Mouse (Mus musculus) CH12.LX (cell line): ENCODE data around the gene Zfp36l1. TPM values are rescaled to one million over a fixed set of nuclear protein-coding genes. Genes with fewer than 3 reads are reported as not detected.
A peak's percentile ranks its signal among the peaks of the same experiment; 100 is the strongest.

Source experiments
- DNase-seq: peaks from one replicate; pipeline ENCODE4 v3.0.0-alpha.2; 2013; ENCODE audit errors: extremely low read depth
- H3K27ac ChIP-seq: 2 replicates; pipeline ENCODE4 v1.5.1; 2012; ENCODE audit warnings: low read depth, mild to moderate bottlenecking, control low read depth, moderate library complexity; ENCODE audit not compliant: insufficient read depth
- H3K27me3 ChIP-seq: replicated peaks from 2 replicates; pipeline ENCODE3; 2012; ENCODE audit warnings: inconsistent platforms
- H3K36me3 ChIP-seq, 2 experiments: replicated peaks in 1 of 2; 2 replicates each; pipeline versions ENCODE3 to v1.6.1; 2012; ENCODE audit warnings: inconsistent platforms in 1 of 2, low read length in 1 of 2, mild to moderate bottlenecking in 1 of 2, mixed read lengths in 1 of 2, moderate library complexity in 1 of 2; ENCODE audit not compliant: control insufficient read depth in 1 of 2, insufficient read depth in 1 of 2
- H3K4me1 ChIP-seq, 2 experiments: 2 replicates each; pipeline ENCODE4 v1.6.1; 2012; ENCODE audit warnings: inconsistent platforms in 1 of 2, moderate library complexity in 1 of 2; ENCODE audit not compliant: insufficient read depth in 2 of 2, control insufficient read depth in 1 of 2
- H3K4me2 ChIP-seq: 2 replicates; pipeline ENCODE4 v1.6.1; 2012; ENCODE audit warnings: low read depth, mild to moderate bottlenecking, control low read depth; ENCODE audit not compliant: poor library complexity, insufficient read depth, severe bottlenecking
- H3K4me3 ChIP-seq, 3 experiments: fragments of 150-350 bp in 1 of 3; sonication (generic) in 1 of 3; replicated peaks in 1 of 3; 2 replicates each; pipeline versions ENCODE3 to v1.5.1; 2011 to 2012; ENCODE audit warnings: low read depth in 2 of 3, low read length in 2 of 3, mild to moderate bottlenecking in 2 of 3, moderate library complexity in 2 of 3, control low read depth in 1 of 3, improper control_type of control experiment in 1 of 3, inconsistent platforms in 1 of 3, mixed read lengths in 1 of 3; ENCODE audit not compliant: poor library complexity in 1 of 3
- H3K79me2 ChIP-seq: replicated peaks from 2 replicates; pipeline ENCODE4 v1.6.1; 2012; ENCODE audit warnings: mild to moderate bottlenecking, moderate library complexity; ENCODE audit not compliant: control insufficient read depth, poor library complexity, insufficient read depth, severe bottlenecking; ENCODE audit errors: extremely low read depth
- H3K9ac ChIP-seq: 2 replicates; pipeline ENCODE4 v1.6.1; 2012; ENCODE audit warnings: low read depth, mild to moderate bottlenecking, control low read depth, moderate library complexity; ENCODE audit not compliant: insufficient read depth
- H3K9me3 ChIP-seq: replicated peaks from 2 replicates; pipeline ENCODE3; 2012; ENCODE audit warnings: low read length, inconsistent platforms, mixed read lengths
- ETS1 ChIP-seq: conservative IDR thresholded peaks from 2 replicates; pipeline ENCODE4 v1.6.1; 2012; ENCODE audit warnings: low read depth, mild to moderate bottlenecking, inconsistent platforms, low read length, improper control_type of control experiment, moderate library complexity
- IRF4 ChIP-seq: IDR thresholded peaks from 2 replicates; pipeline ENCODE4 v1.6.1; 2014; ENCODE audit warnings: low read depth, mild to moderate bottlenecking, inconsistent platforms, low read length, improper control_type of control experiment
- JUND ChIP-seq: conservative IDR thresholded peaks from 2 replicates; pipeline ENCODE4 v1.6.1; 2011; ENCODE audit warnings: low read depth, low read length, improper control_type of control experiment
- MAX ChIP-seq: IDR thresholded peaks from 2 replicates; pipeline ENCODE4 v1.6.1; 2011; ENCODE audit warnings: low read length, improper control_type of control experiment
- POLR2A ChIP-seq: IDR thresholded peaks from 2 replicates; pipeline ENCODE4 v1.6.1; 2011; ENCODE audit warnings: low read depth, mild to moderate bottlenecking, improper control_type of control experiment, low read length
- SIN3A ChIP-seq: IDR thresholded peaks from 2 replicates; pipeline ENCODE4 v1.6.1; 2012; ENCODE audit warnings: low read length, improper control_type of control experiment, inconsistent platforms
- TBP ChIP-seq: conservative IDR thresholded peaks from 2 replicates; pipeline ENCODE4 v1.6.1; 2011; ENCODE audit warnings: low read depth, low read length, improper control_type of control experiment
- TCF12 ChIP-seq: IDR thresholded peaks from 2 replicates; pipeline ENCODE4 v1.6.1; 2014; ENCODE audit warnings: low read depth, mild to moderate bottlenecking, inconsistent platforms, low read length, improper control_type of control experiment
- UBTF ChIP-seq: IDR thresholded peaks from 2 replicates; pipeline ENCODE4 v1.6.1; 2012; ENCODE audit warnings: low read depth, mild to moderate bottlenecking, inconsistent platforms, low read length, improper control_type of control experiment, moderate library complexity
- dilution Hi-C: fragments of 300-500 bp; cut with MboI; formaldehyde crosslinking; loops from 2 replicates; pipeline ENCODE4 v1.14.3; 2020; ENCODE audit warnings: low sequenced_read_pairs; ENCODE audit not compliant: extremely low pct_unique_long_range_greater_than_20kb, extremely low pct_ligation_motif_present
- in situ Hi-C: fragments of 300-500 bp; cut with MboI; formaldehyde crosslinking; loops from 3 replicates; pipeline ENCODE4 v1.14.3; 2019; ENCODE audit warnings: low sequenced_read_pairs, low pct_ligation_motif_present, low pct_unique_long_range_greater_than_20kb, mixed read lengths
- polyA plus RNA-seq: library from polyadenylated mRNA; unstranded; fragments of >175 nt; gene quantifications from 2 replicates; pipeline ENCODE4 v1.2.1, GENCODE M21; 2012; ENCODE audit warnings: low read depth; ENCODE audit not compliant: insufficient read length
- total RNA-seq, 2 experiments: library from RNA; depleted of rRNA; stranded (reverse); fragments of 300-350 nt in 1 of 2; fragments of >200 nt in 1 of 2; gene quantifications; 2 replicates each; pipeline ENCODE4 v1.2.3; 2012 to 2014

The Zfp36l1 gene
- total and polyA plus RNA-seq, 3 experiments = 32.7 to 192 (median 50.7) TPM

DNA sequence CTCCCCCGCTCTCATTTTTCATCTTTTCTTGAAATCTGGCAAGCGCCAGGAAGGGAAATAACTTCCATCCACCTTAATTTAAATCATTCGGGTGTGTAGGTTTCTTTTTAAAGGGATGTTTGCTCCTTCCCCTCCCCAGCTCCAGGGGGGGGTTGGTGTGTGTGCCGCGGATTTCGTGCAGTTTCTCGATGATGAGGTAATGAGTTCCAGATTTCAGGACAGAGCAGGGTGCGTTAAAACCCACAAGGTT lies 2.0 kb upstream of the Zfp36l1 start:
- Histone ChIP-seq H3K36me3 (peaks cover 15 to 36% of the 10 kb centered on the region in 2 experiments), H3K9ac (peak overlapping the region; percentile 94), H3K4me2 (peak overlapping the region; percentile 97), H3K9me3 (peaks cover 3% of the 10 kb centered on the region), H3K4me3 (peak overlapping the region; percentile 69 to 77 (median 70)), H3K4me1 (peaks cover 7 to 33% of the 10 kb centered on the region in 2 experiments; a peak in 3 of 4 replicates), H3K79me2 (peaks cover 53% of the 10 kb centered on the region), H3K27ac (peak overlapping the region; percentile 81), H3K27me3 (no peaks in the 10 kb centered on the region)
- dilution Hi-C loops (no loop called here), in situ Hi-C loops (loop anchor here (10.0 to 25.0 kb wide), 2 partner anchors 278 to 510 kb away; no protein-coding TSS in a partner anchor)
- DNase-seq = no peak
- TF ChIP-seq JUND (no peak), IRF4 (no peak), MAX (no peak), ETS1 (no peak), TCF12 (no peak)

DNA sequence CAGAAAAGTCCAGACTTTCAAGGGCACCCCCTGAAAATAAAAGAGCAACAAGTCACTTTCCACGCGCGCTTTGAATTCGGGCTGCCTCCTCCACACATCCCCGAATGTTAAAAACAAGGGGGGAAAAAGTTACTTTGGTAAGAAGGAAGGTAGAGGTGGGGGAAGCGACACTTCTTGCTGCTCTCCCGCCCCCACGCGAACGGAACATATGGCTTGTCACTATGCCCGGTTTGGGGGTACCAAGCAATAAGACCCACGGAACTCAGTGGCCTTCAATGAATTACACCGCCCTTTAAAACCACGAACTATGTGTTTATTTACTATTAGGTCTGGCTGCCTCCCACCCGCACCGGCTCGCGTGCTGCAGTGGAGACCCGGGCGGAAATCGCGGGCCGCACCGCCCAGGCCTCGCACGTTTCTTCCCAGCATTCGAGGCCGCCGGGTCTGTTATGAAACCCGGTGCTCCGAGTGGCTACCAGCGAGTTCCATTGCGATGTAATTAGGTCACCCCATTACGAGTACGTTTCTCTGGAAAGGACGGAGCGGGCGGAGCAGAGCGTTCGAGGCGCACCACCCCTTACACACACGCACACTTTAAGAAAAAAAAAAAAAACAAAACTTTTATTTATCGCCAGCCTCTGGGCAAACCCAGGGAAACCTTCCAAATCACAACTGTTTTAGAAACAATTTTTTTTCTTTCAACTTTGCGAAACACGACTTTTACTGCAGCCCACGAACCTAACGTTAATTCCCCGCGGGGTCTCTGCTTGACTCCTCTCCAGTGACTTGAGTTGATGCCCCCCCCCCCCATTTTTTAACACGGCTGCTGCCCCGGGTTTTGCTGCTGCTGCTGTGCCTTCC lies 1.4 kb upstream of the Zfp36l1 start:
- DNase-seq = peak; percentile 57
- in situ Hi-C loops (loop anchor here (10.0 to 25.0 kb wide), 2 partner anchors 277 to 509 kb away; no protein-coding TSS in a partner anchor), dilution Hi-C loops (no loop called here)

DNA sequence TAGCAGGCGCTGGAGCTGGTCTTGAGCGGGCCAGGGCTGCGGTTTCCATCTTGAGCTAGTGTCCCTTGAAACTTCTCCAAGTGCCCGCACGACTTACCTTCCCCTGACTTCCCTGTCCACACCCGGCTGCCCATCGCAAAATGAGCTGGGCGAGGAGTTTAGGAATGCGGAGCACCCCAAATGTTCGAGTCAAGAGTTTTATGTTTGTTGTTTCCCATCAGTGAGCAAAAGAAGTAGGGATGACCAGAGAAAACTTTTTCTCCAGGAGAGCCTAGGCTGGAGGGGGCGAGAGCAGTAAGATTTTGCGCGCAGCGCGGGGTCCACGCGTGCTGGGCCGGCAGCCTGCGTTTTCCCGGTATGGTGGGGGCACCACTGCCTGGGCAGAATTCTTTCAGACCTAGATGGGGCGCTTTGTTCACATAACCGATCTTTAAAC lies 791 bp upstream of the Zfp36l1 start:
- peaks cover 54% of the 10 kb centered on the region for H3K79me2 ChIP-seq
- DNase-seq = no peak
- no peaks in the 10 kb centered on the region for H3K9me3 ChIP-seq
- in situ Hi-C loops (loop anchor here (10.0 to 25.0 kb wide), 2 partner anchors 276 to 509 kb away; no protein-coding TSS in a partner anchor), dilution Hi-C loops (no loop called here)
- peaks cover 16 to 33% of the 10 kb centered on the region in 2 experiments for H3K36me3 ChIP-seq
- TF ChIP-seq JUND = no peak
- H3K4me1 ChIP-seq = peaks cover 7 to 27% of the 10 kb centered on the region in 2 experiments; a peak in 3 of 4 replicates
- H3K9ac ChIP-seq = peak overlapping the region; percentile 94
- peak overlapping the region; percentile 97 for H3K4me2 ChIP-seq
- H3K27ac ChIP-seq = peak overlapping the region; percentile 90
- H3K4me3 ChIP-seq = peak overlapping the region; percentile 60 to 70 (median 63)
- no peaks in the 10 kb centered on the region for H3K27me3 ChIP-seq

More for the DNA sequence above, 1.4 kb upstream of the Zfp36l1 start:
- Histone ChIP-seq H3K79me2 (peaks cover 57% of the 10 kb centered on the region), H3K9ac (peak overlapping the region; percentile 94)
- no peak for TF ChIP-seq SIN3A
- 0 out of 2 replicates have a peak, but pooled peaks have one; percentile 18 for TF ChIP-seq TBP
- TF ChIP-seq UBTF = peak; percentile 88
- peak; percentile 36; the same call in 1 of the 2 replicates for TF ChIP-seq POLR2A
- TF ChIP-seq, all 38 proteins: peak for 3
- H3K36me3 ChIP-seq = peaks cover 16 to 36% of the 10 kb centered on the region in 2 experiments
- peaks cover 7 to 32% of the 10 kb centered on the region in 2 experiments; a peak in 3 of 4 replicates for H3K4me1 ChIP-seq
- H3K27ac ChIP-seq = peak overlapping the region; percentile 90
- H3K4me2 ChIP-seq = peak overlapping the region; percentile 97
- H3K27me3 ChIP-seq = no peaks in the 10 kb centered on the region
- H3K9me3 ChIP-seq = no peaks in the 10 kb centered on the region
- peak overlapping the region; percentile 69 to 77 (median 70) for H3K4me3 ChIP-seq
